Mouse (Mus musculus) CH12.LX (cell line): Measurements from ENCODE around the gene Ylpm1. TPM values are rescaled to one million over a fixed set of nuclear protein-coding genes. Genes with fewer than 3 reads are reported as not detected.
A peak's percentile ranks its signal among the peaks of the same experiment; 100 is the strongest.

ENCODE experiments used
- DNase-seq: peaks from one replicate; pipeline ENCODE4 v3.0.0-alpha.2; 2013; ENCODE audit errors: extremely low read depth
- H3K27ac ChIP-seq: 2 replicates; pipeline ENCODE4 v1.5.1; 2012; ENCODE audit warnings: low read depth, mild to moderate bottlenecking, control low read depth, moderate library complexity; ENCODE audit not compliant: insufficient read depth
- H3K27me3 ChIP-seq: replicated peaks from 2 replicates; pipeline ENCODE3; 2012; ENCODE audit warnings: inconsistent platforms
- H3K36me3 ChIP-seq, 2 experiments: replicated peaks in 1 of 2; 2 replicates each; pipeline versions ENCODE3 to v1.6.1; 2012; ENCODE audit warnings: inconsistent platforms in 1 of 2, low read length in 1 of 2, mild to moderate bottlenecking in 1 of 2, mixed read lengths in 1 of 2, moderate library complexity in 1 of 2; ENCODE audit not compliant: control insufficient read depth in 1 of 2, insufficient read depth in 1 of 2
- H3K4me1 ChIP-seq, 2 experiments: 2 replicates each; pipeline ENCODE4 v1.6.1; 2012; ENCODE audit warnings: inconsistent platforms in 1 of 2, moderate library complexity in 1 of 2; ENCODE audit not compliant: insufficient read depth in 2 of 2, control insufficient read depth in 1 of 2
- H3K4me2 ChIP-seq: 2 replicates; pipeline ENCODE4 v1.6.1; 2012; ENCODE audit warnings: low read depth, mild to moderate bottlenecking, control low read depth; ENCODE audit not compliant: poor library complexity, insufficient read depth, severe bottlenecking
- H3K4me3 ChIP-seq, 3 experiments: fragments of 150-350 bp in 1 of 3; sonication (generic) in 1 of 3; replicated peaks in 1 of 3; 2 replicates each; pipeline versions ENCODE3 to v1.5.1; 2011 to 2012; ENCODE audit warnings: low read depth in 2 of 3, low read length in 2 of 3, mild to moderate bottlenecking in 2 of 3, moderate library complexity in 2 of 3, control low read depth in 1 of 3, improper control_type of control experiment in 1 of 3, inconsistent platforms in 1 of 3, mixed read lengths in 1 of 3; ENCODE audit not compliant: poor library complexity in 1 of 3
- H3K79me2 ChIP-seq: replicated peaks from 2 replicates; pipeline ENCODE4 v1.6.1; 2012; ENCODE audit warnings: mild to moderate bottlenecking, moderate library complexity; ENCODE audit not compliant: control insufficient read depth, poor library complexity, insufficient read depth, severe bottlenecking; ENCODE audit errors: extremely low read depth
- H3K9ac ChIP-seq: 2 replicates; pipeline ENCODE4 v1.6.1; 2012; ENCODE audit warnings: low read depth, mild to moderate bottlenecking, control low read depth, moderate library complexity; ENCODE audit not compliant: insufficient read depth
- H3K9me3 ChIP-seq: replicated peaks from 2 replicates; pipeline ENCODE3; 2012; ENCODE audit warnings: low read length, inconsistent platforms, mixed read lengths
- CTCF ChIP-seq, 2 experiments: IDR thresholded peaks in 1 of 2; conservative IDR thresholded peaks in 1 of 2; 2 replicates each; pipeline ENCODE4 v1.5.1; 2011 to 2012; ENCODE audit warnings: low read depth in 2 of 2, low read length in 2 of 2, improper control_type of control experiment in 1 of 2, inconsistent platforms in 1 of 2, mild to moderate bottlenecking in 1 of 2, moderate library complexity in 1 of 2
- E2F4 ChIP-seq: IDR thresholded peaks from 2 replicates; pipeline ENCODE4 v1.6.1; 2011; ENCODE audit warnings: low read depth, low read length, improper control_type of control experiment; ENCODE audit not compliant: insufficient replicate concordance
- ELF1 ChIP-seq: IDR thresholded peaks from 2 replicates; pipeline ENCODE4 v1.6.1; 2014; ENCODE audit warnings: low read depth, mild to moderate bottlenecking, inconsistent platforms, low read length, improper control_type of control experiment
- EP300 ChIP-seq: IDR thresholded peaks from 2 replicates; pipeline ENCODE4 v1.6.1; 2011; ENCODE audit warnings: low read length, improper control_type of control experiment
- ETS1 ChIP-seq: conservative IDR thresholded peaks from 2 replicates; pipeline ENCODE4 v1.6.1; 2012; ENCODE audit warnings: low read depth, mild to moderate bottlenecking, inconsistent platforms, low read length, improper control_type of control experiment, moderate library complexity
- GABPA ChIP-seq: IDR thresholded peaks from 2 replicates; pipeline ENCODE4 v1.6.1; 2012; ENCODE audit warnings: low read depth, low read length, improper control_type of control experiment, inconsistent platforms; ENCODE audit not compliant: insufficient replicate concordance
- HCFC1 ChIP-seq: IDR thresholded peaks from 2 replicates; pipeline ENCODE4 v1.6.1; 2012; ENCODE audit warnings: low read depth, mild to moderate bottlenecking, inconsistent platforms, low read length, improper control_type of control experiment
- JUN ChIP-seq: IDR thresholded peaks from 2 replicates; pipeline ENCODE4 v1.6.1; 2011; ENCODE audit warnings: low read depth, mild to moderate bottlenecking, low read length, improper control_type of control experiment, moderate library complexity; ENCODE audit not compliant: insufficient read depth
- MAZ ChIP-seq: IDR thresholded peaks from 2 replicates; pipeline ENCODE4 v1.6.1; 2012; ENCODE audit warnings: low read depth, mild to moderate bottlenecking, inconsistent platforms, low read length, improper control_type of control experiment, moderate library complexity
- MYC ChIP-seq: IDR thresholded peaks from 2 replicates; pipeline ENCODE4 v1.6.1; 2011; ENCODE audit warnings: low read depth, mild to moderate bottlenecking, improper control_type of control experiment, low read length
- PAX5 ChIP-seq: IDR thresholded peaks from 2 replicates; pipeline ENCODE4 v1.6.1; 2012; ENCODE audit warnings: low read length, inconsistent platforms, mixed read lengths
- RAD21 ChIP-seq: IDR thresholded peaks from 2 replicates; pipeline ENCODE4 v1.6.1; 2011; ENCODE audit warnings: low read depth, mild to moderate bottlenecking, low read length, improper control_type of control experiment, moderate library complexity
- SIN3A ChIP-seq: IDR thresholded peaks from 2 replicates; pipeline ENCODE4 v1.6.1; 2012; ENCODE audit warnings: low read length, improper control_type of control experiment, inconsistent platforms
- SMC3 ChIP-seq: IDR thresholded peaks from 2 replicates; pipeline ENCODE4 v1.6.1; 2011; ENCODE audit warnings: low read depth, low read length, improper control_type of control experiment
- TCF12 ChIP-seq: IDR thresholded peaks from 2 replicates; pipeline ENCODE4 v1.6.1; 2014; ENCODE audit warnings: low read depth, mild to moderate bottlenecking, inconsistent platforms, low read length, improper control_type of control experiment
- UBTF ChIP-seq: IDR thresholded peaks from 2 replicates; pipeline ENCODE4 v1.6.1; 2012; ENCODE audit warnings: low read depth, mild to moderate bottlenecking, inconsistent platforms, low read length, improper control_type of control experiment, moderate library complexity
- USF1 ChIP-seq: IDR thresholded peaks from 2 replicates; pipeline ENCODE4 v1.6.1; 2014; ENCODE audit warnings: low read depth, mild to moderate bottlenecking, inconsistent platforms, low read length, improper control_type of control experiment
- USF2 ChIP-seq: conservative IDR thresholded peaks from 2 replicates; pipeline ENCODE4 v1.6.1; 2011; ENCODE audit warnings: low read depth, low read length, improper control_type of control experiment
- ZC3H11A ChIP-seq: IDR thresholded peaks from 2 replicates; pipeline ENCODE4 v1.6.1; 2012; ENCODE audit warnings: low read depth, mild to moderate bottlenecking, inconsistent platforms, low read length, improper control_type of control experiment
- ZMIZ1 ChIP-seq: IDR thresholded peaks from 2 replicates; pipeline ENCODE4 v1.6.1; 2012; ENCODE audit warnings: low read depth, mild to moderate bottlenecking, inconsistent platforms, low read length, improper control_type of control experiment
- dilution Hi-C: fragments of 300-500 bp; cut with MboI; formaldehyde crosslinking; loops from 2 replicates; pipeline ENCODE4 v1.14.3; 2020; ENCODE audit warnings: low sequenced_read_pairs; ENCODE audit not compliant: extremely low pct_unique_long_range_greater_than_20kb, extremely low pct_ligation_motif_present
- in situ Hi-C: fragments of 300-500 bp; cut with MboI; formaldehyde crosslinking; loops from 3 replicates; pipeline ENCODE4 v1.14.3; 2019; ENCODE audit warnings: low sequenced_read_pairs, low pct_ligation_motif_present, low pct_unique_long_range_greater_than_20kb, mixed read lengths
- polyA plus RNA-seq: library from polyadenylated mRNA; unstranded; fragments of >175 nt; gene quantifications from 2 replicates; pipeline ENCODE4 v1.2.1, GENCODE M21; 2012; ENCODE audit warnings: low read depth; ENCODE audit not compliant: insufficient read length
- total RNA-seq, 2 experiments: library from RNA; depleted of rRNA; stranded (reverse); fragments of 300-350 nt in 1 of 2; fragments of >200 nt in 1 of 2; gene quantifications; 2 replicates each; pipeline ENCODE4 v1.2.3; 2012 to 2014

Gene Ylpm1
- total and polyA plus RNA-seq, 3 experiments: 19.3 to 56.8 (median 20.1) TPM

GRCm38 (mm10) chr12:85092214-85092613, 96.1 kb downstream of the Ylpm1 start:
- no peak overlapping the region for H3K27ac ChIP-seq
- H3K36me3 ChIP-seq: peaks cover 48 to 68% of the 10 kb centered on the region in 2 experiments
- H3K4me2 ChIP-seq: no peak overlapping the region
- in situ Hi-C loops: loop anchor here (5.0 kb wide), 1 partner anchor 40 kb away; no protein-coding TSS in a partner anchor
- H3K4me3 ChIP-seq: no peak overlapping the region
- DNase-seq: peak; percentile 75
- 0 out of 2 replicates have a peak, but pooled peaks have one; percentile 71 for TF ChIP-seq MAZ
- peak; percentile 76 to 85 for TF ChIP-seq CTCF (conservative IDR thresholded peaks at IDR 0.05 in 1 of 2, IDR thresholded peaks at IDR 0.05 in 1 of 2; ENCODE audit: low read depth in 2 of 2, low read length in 2 of 2)
- TF ChIP-seq ELF1: 0 out of 2 replicates have a peak, but pooled peaks have one; percentile 15
- TF ChIP-seq SMC3: peak; percentile 82
- TF ChIP-seq RAD21: peak; percentile 86
- TF ChIP-seq ZC3H11A: peak; percentile 21; the same call in 1 of the 2 replicates
- TF ChIP-seq USF2: no peak
- TF ChIP-seq MYC: no peak
- peaks cover 4 to 44% of the 10 kb centered on the region in 2 experiments for H3K4me1 ChIP-seq
- no peak overlapping the region for H3K9ac ChIP-seq
- dilution Hi-C loops: no loop called here
- no peaks in the 10 kb centered on the region for H3K79me2 ChIP-seq
- H3K9me3 ChIP-seq: peaks cover 6% of the 10 kb centered on the region
- no peaks in the 10 kb centered on the region for H3K27me3 ChIP-seq

DNA sequence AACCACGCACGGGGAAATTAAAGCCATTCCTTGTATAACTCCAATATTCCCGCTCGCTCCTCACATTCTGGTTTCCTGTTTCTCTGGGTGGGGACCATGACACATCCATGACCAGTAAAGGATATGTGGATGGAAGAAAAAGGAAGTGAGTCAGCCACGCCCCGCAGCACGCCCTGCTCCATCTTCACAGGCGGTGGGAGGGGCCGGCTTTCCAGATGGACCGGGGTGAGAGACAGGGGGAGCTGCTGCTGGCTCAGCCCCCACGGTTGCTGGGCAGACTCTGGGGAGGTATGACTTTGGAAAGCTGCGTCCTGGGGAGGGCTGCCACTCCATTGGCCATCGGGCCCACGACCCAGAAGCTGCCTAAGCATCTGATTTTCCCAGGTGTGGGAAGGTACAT, 97.9 kb downstream of the Ylpm1 start:
- Histone ChIP-seq H3K4me3 (no peak overlapping the region), H3K27me3 (no peaks in the 10 kb centered on the region), H3K36me3 (peaks cover 37 to 56% of the 10 kb centered on the region in 2 experiments), H3K4me2 (no peak overlapping the region), H3K9me3 (peaks cover 5% of the 10 kb centered on the region), H3K27ac (no peak overlapping the region), H3K9ac (no peak overlapping the region), H3K79me2 (no peaks in the 10 kb centered on the region), H3K4me1 (peaks cover 8 to 49% of the 10 kb centered on the region in 2 experiments)
- DNase-seq: no peak
- in situ Hi-C loops (loop anchor here (5.0 kb wide), 1 partner anchor 38 kb away; no protein-coding TSS in a partner anchor), dilution Hi-C loops (no loop called here)
- TF ChIP-seq E2F4 (no peak), ETS1 (no peak), ZMIZ1 (no peak), SIN3A (no peak), ZC3H11A (no peak), ELF1 (no peak), JUN (no peak), TCF12 (no peak), HCFC1 (no peak), EP300 (no peak), USF1 (no peak), UBTF (no peak), MAZ (no peak), GABPA (no peak), PAX5 (no peak)
